Mouse (Mus musculus) cortical plate, adult 2 months (tissue): ENCODE results near the gene Actn1.
"Not testable (repeated sequence)": the region's sequence is repeated elsewhere in the genome, so short reads cannot be mapped to it uniquely, and the experiment has no call there.

ENCODE experiments used
- CTCF ChIP-seq: fragments of 200-500 bp; IDR thresholded peaks from 2 replicates; pipeline ENCODE4 v1.5.1; 2011; ENCODE audit warnings: mild to moderate bottlenecking, control low read depth, low read length; ENCODE audit not compliant: insufficient read depth; ENCODE audit errors: extremely low read depth
- POLR2A ChIP-seq: fragments of 200-500 bp; IDR thresholded peaks from 2 replicates; pipeline ENCODE4 v1.6.1; 2011; ENCODE audit warnings: mild to moderate bottlenecking, low read length, control low read depth; ENCODE audit not compliant: insufficient read depth; ENCODE audit errors: extremely low read depth

DNA sequence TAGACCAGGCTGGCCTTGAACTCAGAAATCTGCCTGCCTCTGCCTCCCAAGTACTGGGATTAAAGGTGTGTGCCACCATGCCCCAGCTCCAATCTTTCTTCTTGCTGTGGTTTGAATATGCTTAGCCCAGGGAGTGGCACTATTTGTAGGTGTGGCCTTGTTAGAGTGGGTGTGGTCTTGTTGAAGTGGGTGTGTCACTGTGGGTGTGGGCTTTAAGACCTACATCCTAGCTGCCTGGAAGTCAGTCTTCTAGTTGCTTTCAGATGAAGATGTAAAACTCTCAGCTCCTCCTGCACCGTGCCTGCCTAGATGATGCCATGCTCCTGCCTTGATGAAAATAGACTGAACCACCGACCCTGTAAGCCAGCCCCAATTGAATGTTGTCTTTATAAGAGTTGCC lies 24.1 kb upstream of the Actn1 start:
- TF ChIP-seq CTCF, POLR2A: not testable (repeated sequence)
